Mouse (Mus musculus) mammary gland, adult 2 months (tissue): ENCODE data around the gene Olfr1287. TPM values are rescaled to one million over a fixed set of nuclear protein-coding genes. Genes with fewer than 3 reads are reported as not detected.

Experiments used
- polyA plus RNA-seq: library from polyadenylated mRNA; depleted of rRNA; stranded (reverse); fragments of >200 nt; gene quantifications from 2 replicates; pipeline ENCODE4 v1.2.3, GENCODE M21; 2012; ENCODE audit warnings: low replicate concordance; rRNA removed

Gene Olfr1287
- polyA plus RNA-seq: not detected in 2 replicates

DNA sequence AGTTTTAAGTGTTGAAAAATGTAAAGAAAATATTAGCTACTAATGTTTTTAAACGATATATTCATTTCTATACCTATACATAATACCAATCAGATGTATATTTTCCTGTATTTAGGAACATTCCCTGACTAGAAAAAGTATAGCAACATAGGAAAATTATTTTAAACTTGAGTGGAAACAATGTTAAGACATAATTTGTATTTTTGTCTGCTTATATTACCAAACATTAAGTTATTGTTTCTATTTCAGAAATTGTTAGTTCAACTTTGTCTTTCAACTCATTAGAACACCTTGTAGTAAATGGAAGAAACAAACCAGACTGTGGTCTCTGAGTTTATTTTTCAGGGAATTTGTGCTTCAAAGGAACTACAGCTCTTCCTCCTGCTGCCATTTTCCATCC, at the start of gene Olfr1287:
Gene Olfr1287 (plus strand): TSS at position 301 of the 400 bp plus-strand sequence.

DNA sequence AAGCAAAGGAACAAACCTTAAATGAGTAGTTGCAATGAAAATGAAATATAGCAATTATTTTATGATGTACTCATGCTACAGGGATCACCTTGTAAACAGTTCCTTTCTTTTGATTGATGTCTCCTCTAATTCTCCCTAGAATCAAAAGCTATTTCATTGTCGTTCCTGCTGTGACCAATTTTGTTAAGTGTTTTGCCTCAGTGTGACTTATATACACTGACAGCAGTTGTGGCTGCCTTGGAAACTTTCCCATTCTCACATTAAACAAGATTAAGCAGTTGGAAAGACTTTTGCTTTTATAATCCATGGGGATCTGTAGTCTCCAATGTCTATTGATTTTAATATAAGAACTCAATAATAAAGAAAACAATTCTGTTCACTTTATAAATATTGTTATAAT, 26.0 kb upstream of the Olfr1287 start, which contains the start of gene Olfr1286:
Gene Olfr1286 (minus strand): TSS at position 185 of the 400 bp plus-strand sequence.

DNA sequence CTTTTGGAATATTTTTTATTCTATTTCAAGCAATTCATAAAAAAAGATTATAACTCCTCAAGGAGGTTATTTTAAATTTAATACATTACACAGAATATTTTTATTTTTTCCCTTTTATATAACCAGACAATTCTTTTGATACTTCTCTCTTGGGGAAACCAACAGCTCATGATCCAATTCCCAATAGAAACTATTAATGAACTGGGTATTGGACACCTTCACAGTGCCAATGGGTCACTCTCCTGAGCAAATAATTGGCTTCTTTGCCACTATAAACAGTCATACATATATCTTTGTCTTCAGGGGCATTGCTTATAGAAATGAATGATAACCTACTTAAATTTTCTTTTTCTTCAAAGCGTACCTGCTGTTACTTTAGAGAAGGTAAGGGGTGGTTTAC, 24.9 kb downstream of the Olfr1287 start, which contains the start of gene Olfr1288:
Gene Olfr1288 (plus strand): TSS at position 301 of the 400 bp plus-strand sequence.

DNA sequence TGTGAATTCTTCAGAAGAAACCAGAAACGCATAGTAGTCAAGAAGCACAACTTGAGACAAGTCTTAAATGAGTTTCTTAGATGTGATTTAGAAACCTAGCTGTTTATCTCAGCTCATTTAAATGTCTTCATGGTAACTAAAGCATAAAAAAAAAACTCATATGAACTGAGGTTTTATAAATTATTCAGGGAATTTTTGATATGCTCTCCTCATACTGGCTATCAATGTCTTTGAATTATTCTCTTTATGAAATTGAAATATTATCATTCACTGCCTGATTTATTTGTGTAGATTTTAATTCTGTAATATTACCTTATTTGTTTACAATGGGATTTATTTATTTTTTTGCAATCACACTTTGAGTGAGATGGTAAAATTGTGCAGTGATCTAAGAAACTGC, 31.6 kb downstream of the Olfr1287 start, which contains the start of gene Olfr1289:
Gene Olfr1289 (plus strand): TSS at position 301 of the 400 bp plus-strand sequence.

DNA sequence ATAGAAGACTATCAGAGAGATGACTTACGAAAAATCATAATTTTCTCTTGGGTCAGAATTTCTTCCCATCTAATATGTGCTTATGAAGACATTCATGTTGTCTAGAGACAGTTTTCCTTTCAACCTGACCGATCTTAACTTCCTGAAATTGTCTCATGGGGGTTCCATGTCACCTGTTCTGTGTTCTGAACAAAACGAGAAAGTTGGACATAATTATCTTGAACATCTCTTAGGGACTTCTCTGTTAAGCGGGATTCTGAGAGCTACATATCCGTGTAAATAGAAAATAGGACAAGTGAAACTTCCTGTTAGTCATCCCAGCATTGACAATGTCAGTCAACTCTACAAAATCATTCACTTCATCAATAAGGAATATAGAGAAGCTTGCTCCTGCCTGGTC, 44.8 kb downstream of the Olfr1287 start, which contains the start of gene Olfr1290:
Gene Olfr1290 (minus strand): TSS at position 101 of the 400 bp plus-strand sequence.

DNA sequence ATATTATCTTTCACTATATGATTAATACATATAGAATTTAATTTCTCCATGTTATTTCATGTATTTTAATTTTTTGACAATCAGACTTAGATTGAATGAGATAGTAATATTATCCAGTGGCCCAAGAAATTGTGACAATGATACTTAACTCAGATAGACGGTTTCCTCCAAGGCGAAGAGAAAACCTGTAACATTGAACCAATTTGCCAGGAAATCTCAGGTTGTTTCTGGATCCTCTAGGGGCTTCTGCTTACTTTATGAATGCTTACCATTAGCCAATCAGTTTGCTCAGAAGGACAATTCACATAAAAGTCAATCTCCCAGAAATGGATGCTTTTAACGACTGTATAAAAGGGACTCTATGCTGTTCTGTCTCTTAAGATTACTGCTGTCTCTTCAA, 47.9 kb downstream of the Olfr1287 start, which contains the start of gene Olfr1291-ps1:
Gene Olfr1291-ps1 (plus strand): TSS at position 301 of the 400 bp plus-strand sequence.

Other genes starting within 250 kb of the Olfr1287 start
- gene 4930430A15Rik, start 219.5 kb upstream of the Olfr1287 start, polyA plus RNA-seq: not detected in 2 replicates
- gene Olfr1275, start 213.9 kb upstream of the Olfr1287 start, polyA plus RNA-seq: not detected in 2 replicates
- gene Olfr1276, start 194.6 kb upstream of the Olfr1287 start, polyA plus RNA-seq: not detected in 2 replicates
- not detected in 2 replicates for gene Olfr1277, start 175.0 kb upstream of the Olfr1287 start, polyA plus RNA-seq
- not detected in 2 replicates for gene Olfr1278, start 159.0 kb upstream of the Olfr1287 start, polyA plus RNA-seq
- gene Olfr1279, start 148.5 kb upstream of the Olfr1287 start, polyA plus RNA-seq: not detected in 2 replicates
- not detected in 2 replicates for gene Olfr1280, start 135.1 kb upstream of the Olfr1287 start, polyA plus RNA-seq
- gene Olfr1281, start 122.6 kb upstream of the Olfr1287 start, polyA plus RNA-seq: not detected in 2 replicates
- not detected in 2 replicates for gene Olfr1282, start 113.1 kb upstream of the Olfr1287 start, polyA plus RNA-seq
- not detected in 2 replicates for gene Olfr1283, start 82.4 kb upstream of the Olfr1287 start, polyA plus RNA-seq
- not detected in 2 replicates for gene Olfr1284, start 73.6 kb upstream of the Olfr1287 start, polyA plus RNA-seq
- gene Olfr1286, start 26.0 kb upstream of the Olfr1287 start, polyA plus RNA-seq: not detected in 2 replicates
- gene Olfr1288, start 25.0 kb downstream of the Olfr1287 start, polyA plus RNA-seq: not detected in 2 replicates
- not detected in 2 replicates for gene Olfr1289, start 31.7 kb downstream of the Olfr1287 start, polyA plus RNA-seq
- gene Olfr1290, start 44.7 kb downstream of the Olfr1287 start, polyA plus RNA-seq: not detected in 2 replicates
- not detected in 2 replicates for gene Olfr1291-ps1, start 48.0 kb downstream of the Olfr1287 start, polyA plus RNA-seq
- not detected in 2 replicates for gene Olfr1293-ps, start 76.1 kb downstream of the Olfr1287 start, polyA plus RNA-seq
- not detected in 2 replicates for gene Olfr1294, start 91.1 kb downstream of the Olfr1287 start, polyA plus RNA-seq
- not detected in 2 replicates for gene Olfr1295, start 120.5 kb downstream of the Olfr1287 start, polyA plus RNA-seq
- gene Olfr1297, start 177.4 kb downstream of the Olfr1287 start, polyA plus RNA-seq: not detected in 2 replicates
- gene Olfr1298, start 200.1 kb downstream of the Olfr1287 start, polyA plus RNA-seq: not detected in 2 replicates
- not detected in 2 replicates for gene Olfr1299, start 212.3 kb downstream of the Olfr1287 start, polyA plus RNA-seq